Mouse (Mus musculus): ENCODE measurements around the gene Zdhhc14. TPM values are rescaled to one million over a fixed set of nuclear protein-coding genes. Genes with fewer than 3 reads are reported as not detected.

The Zdhhc14 gene
- 6.9 and 8.4 TPM in 2 replicates for polyA plus RNA-seq (2015; fragmentation: Nextera tagmentation; extraction: Ambion mirVana)

DNA sequence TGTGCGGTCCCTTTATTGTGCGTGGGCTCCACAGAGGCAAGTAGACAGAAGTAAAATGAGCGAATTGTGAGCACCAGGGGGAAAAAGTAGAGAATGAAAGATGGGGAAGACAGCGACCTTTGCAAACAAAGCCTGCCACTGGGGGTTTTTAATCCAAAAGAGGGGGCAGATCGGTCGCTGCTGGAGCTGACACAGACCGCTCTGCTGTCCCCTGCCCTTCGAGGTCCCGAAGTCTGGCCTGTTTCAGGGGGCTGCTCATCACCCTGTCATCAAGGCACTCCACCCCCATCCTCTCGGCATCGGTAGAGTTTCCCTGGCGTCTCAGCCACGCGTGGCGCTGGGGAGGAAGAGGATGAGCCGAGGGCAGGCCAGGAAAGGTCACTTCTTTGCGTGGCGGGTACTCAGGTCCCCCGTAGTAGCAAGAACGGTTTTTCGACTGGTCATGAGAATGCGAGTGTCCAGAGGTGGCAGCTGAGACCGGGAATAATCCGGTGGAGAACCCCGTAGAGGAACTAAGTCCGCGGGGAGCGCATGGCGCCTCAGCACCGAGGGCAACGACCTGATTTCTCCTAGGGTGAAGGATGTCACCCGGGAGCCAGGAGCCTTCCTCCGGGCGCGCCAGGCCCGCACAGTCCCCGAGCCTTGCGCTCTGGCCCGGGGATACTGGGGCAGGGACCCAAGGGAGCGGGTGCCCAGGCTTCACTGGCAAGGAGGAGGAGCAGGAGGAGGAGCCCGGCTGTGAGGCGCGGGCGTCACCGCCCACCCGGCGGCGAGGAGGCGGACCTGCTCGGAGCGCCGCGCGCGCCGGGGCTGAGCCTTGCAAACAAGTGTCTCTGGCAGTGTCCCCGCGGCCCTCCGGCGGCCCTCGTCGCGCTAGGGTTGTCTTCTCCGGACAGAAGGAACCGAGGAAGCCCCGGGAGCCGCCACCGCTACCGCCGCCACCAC lies at the start of gene Zdhhc14:
Gene Zdhhc14, plus strand, starts transcription at position 757 of the 945 bp plus-strand sequence.
- Histone ChIP-seq H3K4me3 (peak within 1 kb of the TSS; percentile 79), H3K4me1 (replicated peaks) (peaks cover 36% of the 10 kb centered on the region), H3K27me3 (peaks cover 8% of the 10 kb centered on the region), H3K27ac (replicated peaks) (peak within 1 kb of the TSS; percentile 98), H3K4me2 (peak within 1 kb of the TSS; percentile 91), H3K9me3 (no peaks in the 10 kb centered on the region), H3K9ac (peak within 1 kb of the TSS; percentile 92), H3K36me3 (no peaks in the 10 kb centered on the region)
- ATAC-seq (ENCODE audit: low read depth) = peak; percentile 89
- under 1% methylated on average over 68 of the region's 70 CpGs for WGBS

DNA sequence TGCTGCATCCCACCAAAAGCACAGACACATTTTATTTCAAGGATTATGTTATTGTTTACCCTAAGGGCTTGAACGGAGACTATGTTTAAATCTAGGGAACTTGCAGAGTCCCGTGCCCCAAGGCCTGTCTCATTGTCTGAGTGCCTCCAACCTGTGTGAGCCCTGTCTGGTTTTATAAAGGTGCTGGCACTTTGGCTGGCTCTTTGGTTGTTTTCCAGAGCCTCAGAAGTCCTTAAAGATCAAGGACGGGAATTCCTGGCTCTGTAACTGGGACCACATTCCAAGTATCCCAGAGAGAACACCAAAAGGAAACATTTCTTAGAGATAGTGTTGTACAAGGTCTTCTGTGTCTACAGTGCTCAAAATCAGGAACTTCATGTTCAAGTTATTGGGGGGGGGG lies 49.1 kb upstream of the Zdhhc14 start:
- Histone ChIP-seq H3K27ac (replicated peaks) (no peak overlapping the region), H3K4me3 (no peak overlapping the region), H3K4me1 (replicated peaks) (peaks cover 20% of the 10 kb centered on the region), H3K4me2 (no peak overlapping the region), H3K36me3 (no peaks in the 10 kb centered on the region), H3K9me3 (no peaks in the 10 kb centered on the region), H3K27me3 (0 out of 2 replicates have a peak, but pooled peaks cover 9% of the 10 kb centered on the region), H3K9ac (no peak overlapping the region)
- 76% methylated on average over 3 of the region's 3 CpGs for WGBS
- ATAC-seq (ENCODE audit: low read depth) = no peak

DNA sequence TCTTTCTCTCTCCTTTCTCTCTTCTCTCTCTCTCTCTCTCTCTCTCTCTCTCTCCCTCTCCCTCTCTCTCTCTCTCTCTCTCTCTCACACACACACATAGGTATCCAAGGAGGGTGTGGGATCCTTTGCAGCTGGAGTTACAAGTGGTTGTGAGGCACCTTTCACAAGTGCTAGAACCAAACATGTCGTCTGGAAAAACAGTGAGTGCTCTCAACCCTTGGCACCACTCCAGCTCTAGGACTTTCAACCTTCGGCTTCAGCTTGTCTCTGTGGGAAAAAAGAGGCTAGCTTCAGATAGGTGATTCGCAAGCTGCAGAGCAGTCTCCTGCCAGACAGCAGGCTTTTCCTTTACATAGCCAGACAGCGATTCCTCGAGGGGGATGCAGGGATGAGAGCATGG lies 48.6 kb upstream of the Zdhhc14 start:
- Histone ChIP-seq H3K9ac (no peak overlapping the region), H3K4me1 (replicated peaks) (peaks cover 15% of the 10 kb centered on the region), H3K9me3 (no peaks in the 10 kb centered on the region), H3K27me3 (0 out of 2 replicates have a peak, but pooled peaks cover 9% of the 10 kb centered on the region), H3K27ac (replicated peaks) (no peak overlapping the region), H3K4me3 (no peak overlapping the region), H3K4me2 (no peak overlapping the region), H3K36me3 (no peaks in the 10 kb centered on the region)
- no peak for ATAC-seq (ENCODE audit: low read depth)
- 59% methylated on average over 5 of the region's 5 CpGs for WGBS

DNA sequence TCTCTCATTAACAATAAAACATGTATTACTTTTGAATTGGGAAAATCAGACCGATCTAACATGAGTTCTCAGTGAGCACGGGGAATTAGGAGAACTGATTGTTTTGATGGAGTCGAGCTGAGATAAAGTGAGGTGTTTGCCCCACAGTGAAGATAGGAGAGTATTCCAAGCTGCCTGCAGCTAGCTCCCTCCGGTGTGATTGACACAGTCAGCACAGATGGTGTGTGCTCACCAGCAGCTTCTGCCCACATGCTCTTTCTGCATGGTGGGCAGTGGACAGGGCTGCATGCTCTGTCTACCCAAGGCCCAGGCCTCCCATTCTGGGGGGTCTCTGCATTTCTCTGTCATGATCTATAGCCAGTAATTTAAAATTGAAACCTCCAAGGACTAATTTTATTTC lies 38.7 kb upstream of the Zdhhc14 start:
- Histone ChIP-seq H3K9me3 (no peaks in the 10 kb centered on the region), H3K36me3 (no peaks in the 10 kb centered on the region), H3K27me3 (no peaks in the 10 kb centered on the region), H3K9ac (no peak overlapping the region), H3K4me1 (replicated peaks) (no peaks in the 10 kb centered on the region), H3K4me3 (no peak overlapping the region), H3K27ac (replicated peaks) (no peak overlapping the region), H3K4me2 (no peak overlapping the region)
- ATAC-seq (ENCODE audit: low read depth) = no peak
- 80% methylated on average over 4 of the region's 4 CpGs for WGBS

DNA sequence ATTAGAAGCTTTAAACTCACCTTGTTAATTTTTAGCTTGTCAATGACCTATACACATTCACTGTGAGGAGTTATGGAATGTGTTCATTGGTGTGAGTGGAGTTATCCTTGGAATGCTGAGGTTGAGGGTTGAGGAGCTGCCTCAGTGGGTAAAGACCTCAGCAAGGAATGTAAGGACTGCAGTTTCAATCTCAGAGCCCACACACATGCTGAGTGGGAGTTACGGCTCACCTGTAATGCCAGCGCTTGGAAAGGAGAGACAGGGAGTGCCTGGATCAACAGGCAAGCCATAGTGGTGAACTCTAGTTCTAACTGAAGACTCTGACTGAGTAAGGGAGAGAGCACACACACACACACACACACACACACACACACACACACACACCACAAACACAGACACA lies 28.4 kb upstream of the Zdhhc14 start:
- no peaks in the 10 kb centered on the region for H3K4me1 ChIP-seq (replicated peaks)
- H3K27me3 ChIP-seq = no peaks in the 10 kb centered on the region
- WGBS = 97% methylated on average over 2 of the region's 2 CpGs
- no peak overlapping the region for H3K4me3 ChIP-seq
- H3K4me2 ChIP-seq = no peak overlapping the region
- H3K36me3 ChIP-seq = no peaks in the 10 kb centered on the region
- no peak overlapping the region for H3K27ac ChIP-seq (replicated peaks)
- no peaks in the 10 kb centered on the region for H3K9me3 ChIP-seq
- H3K9ac ChIP-seq = no peak overlapping the region
- no peak for ATAC-seq (ENCODE audit: low read depth)

DNA sequence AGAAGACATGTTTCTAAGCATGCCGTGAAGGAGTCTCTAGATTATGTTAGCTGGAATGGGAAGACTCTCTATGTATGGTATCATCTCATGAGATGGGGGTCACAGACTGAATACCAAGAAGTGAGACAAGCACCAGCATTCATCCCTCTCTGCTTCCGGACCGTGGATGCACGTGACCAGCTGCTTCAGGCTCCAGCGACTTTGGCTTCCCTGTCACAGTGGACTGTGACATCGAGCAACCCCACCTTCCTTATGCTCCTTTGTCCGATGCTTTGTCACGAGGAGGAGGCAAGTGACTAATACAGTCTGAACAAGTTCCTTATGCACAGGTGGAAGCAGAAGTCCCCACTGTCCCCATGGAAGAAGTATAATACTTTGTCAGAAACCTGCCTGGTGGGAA lies 25.6 kb upstream of the Zdhhc14 start:
- no peak overlapping the region for H3K4me3 ChIP-seq
- WGBS = 90% methylated on average over 8 of the region's 8 CpGs

DNA sequence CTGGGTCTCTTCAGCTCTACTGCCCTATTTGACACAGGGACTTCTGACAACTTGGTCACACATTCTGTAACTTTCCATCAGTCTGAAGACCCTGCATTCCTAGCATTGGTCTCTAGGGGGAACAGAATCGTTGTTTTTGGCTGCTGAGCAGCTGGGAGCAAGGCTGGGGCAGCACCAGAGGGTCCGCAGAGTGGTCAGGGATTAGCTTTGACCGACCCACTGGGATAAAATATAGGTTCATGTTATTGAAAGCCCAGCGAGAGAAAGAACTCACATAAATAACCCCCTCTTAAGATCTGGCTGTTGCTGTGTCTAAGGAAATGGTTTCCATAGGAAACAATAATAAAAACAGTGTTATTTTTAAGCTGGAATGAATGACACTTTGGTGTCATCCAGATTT lies 25.2 kb upstream of the Zdhhc14 start:
- 46% methylated on average over 4 of the region's 4 CpGs for WGBS
- no peak for ATAC-seq (ENCODE audit: low read depth)
- Histone ChIP-seq H3K36me3 (no peaks in the 10 kb centered on the region), H3K9ac (no peak overlapping the region), H3K4me1 (replicated peaks) (no peaks in the 10 kb centered on the region), H3K9me3 (no peaks in the 10 kb centered on the region), H3K4me2 (no peak overlapping the region), H3K27me3 (no peaks in the 10 kb centered on the region), H3K27ac (replicated peaks) (no peak overlapping the region), H3K4me3 (no peak overlapping the region)

More for the DNA sequence above, 25.6 kb upstream of the Zdhhc14 start:
- no peaks in the 10 kb centered on the region for H3K4me1 ChIP-seq (replicated peaks)
- no peak for ATAC-seq (ENCODE audit: low read depth)
- no peak overlapping the region for H3K27ac ChIP-seq (replicated peaks)
- H3K9ac ChIP-seq = no peak overlapping the region
- H3K36me3 ChIP-seq = no peaks in the 10 kb centered on the region
- no peaks in the 10 kb centered on the region for H3K9me3 ChIP-seq
- no peaks in the 10 kb centered on the region for H3K27me3 ChIP-seq
- no peak overlapping the region for H3K4me2 ChIP-seq

DNA sequence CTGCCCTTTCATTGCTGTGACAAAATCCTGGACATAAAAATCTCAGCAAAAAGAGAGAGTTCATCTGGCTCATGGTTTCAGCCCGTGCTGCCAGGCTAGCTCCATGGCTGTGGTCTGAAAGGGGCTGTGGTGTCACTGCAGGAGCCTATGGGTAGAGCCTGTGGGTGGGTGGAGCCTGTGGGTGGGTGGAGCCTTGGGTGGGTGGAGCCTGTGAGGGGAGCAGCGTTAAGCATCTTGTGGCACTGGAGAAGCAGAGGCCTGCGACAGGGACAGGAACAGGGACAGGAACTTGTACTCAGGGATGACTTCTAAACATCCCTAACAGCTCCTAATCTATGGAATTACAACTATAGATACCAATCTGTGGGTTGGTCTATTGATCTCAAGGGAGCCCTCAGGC lies 20.1 kb upstream of the Zdhhc14 start:
- Histone ChIP-seq H3K4me2 (no peak overlapping the region), H3K9ac (no peak overlapping the region), H3K4me1 (replicated peaks) (no peaks in the 10 kb centered on the region), H3K36me3 (no peaks in the 10 kb centered on the region), H3K9me3 (no peaks in the 10 kb centered on the region), H3K27me3 (no peaks in the 10 kb centered on the region), H3K27ac (replicated peaks) (no peak overlapping the region), H3K4me3 (no peak overlapping the region)
- 38% methylated on average over 3 of the region's 3 CpGs for WGBS
- no peak for ATAC-seq (ENCODE audit: low read depth)

DNA sequence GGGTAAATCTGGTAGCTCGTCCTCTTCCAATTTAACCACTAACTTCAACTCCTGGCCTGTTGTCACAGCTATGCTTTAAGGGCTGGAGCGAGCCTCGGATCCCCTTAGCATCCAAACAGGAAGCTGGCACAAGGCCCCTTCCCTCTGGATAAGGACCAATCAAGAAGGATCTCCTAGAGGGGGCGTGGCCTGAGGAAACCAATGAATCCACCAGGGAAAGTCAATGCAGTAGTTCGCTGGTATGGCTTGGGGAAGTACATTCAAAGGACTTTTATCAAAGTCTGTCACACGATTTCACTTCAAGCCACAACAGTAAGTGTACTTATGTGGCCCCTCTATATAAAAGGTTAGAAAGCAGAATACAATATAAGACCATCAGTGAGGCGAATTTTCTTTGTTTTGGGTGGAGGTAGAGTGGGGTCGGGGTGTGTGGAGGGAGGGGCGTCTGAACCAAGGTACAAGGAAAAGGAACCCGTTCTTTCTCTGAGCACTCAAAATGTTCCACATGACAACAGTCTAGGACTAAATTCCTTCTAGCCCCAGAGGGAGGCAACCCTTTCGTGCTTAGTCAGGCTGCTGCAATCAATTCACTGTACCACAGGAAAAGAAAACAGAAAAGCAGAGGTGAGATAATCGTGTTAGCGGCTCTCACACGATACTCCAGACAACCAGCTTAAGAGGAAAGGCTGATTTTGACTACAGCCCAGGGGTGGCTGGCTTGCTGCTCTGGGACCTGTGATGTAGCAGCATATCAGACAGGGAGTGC lies 16.2 kb upstream of the Zdhhc14 start:
- ATAC-seq (ENCODE audit: low read depth) = no peak
- Histone ChIP-seq H3K4me1 (replicated peaks) (no peaks in the 10 kb centered on the region), H3K36me3 (no peaks in the 10 kb centered on the region), H3K27me3 (no peaks in the 10 kb centered on the region), H3K9ac (no peak overlapping the region), H3K4me2 (no peak overlapping the region), H3K27ac (replicated peaks) (no peak overlapping the region), H3K9me3 (no peaks in the 10 kb centered on the region), H3K4me3 (no peak overlapping the region)
- WGBS = 68% methylated on average over 14 of the region's 14 CpGs

DNA sequence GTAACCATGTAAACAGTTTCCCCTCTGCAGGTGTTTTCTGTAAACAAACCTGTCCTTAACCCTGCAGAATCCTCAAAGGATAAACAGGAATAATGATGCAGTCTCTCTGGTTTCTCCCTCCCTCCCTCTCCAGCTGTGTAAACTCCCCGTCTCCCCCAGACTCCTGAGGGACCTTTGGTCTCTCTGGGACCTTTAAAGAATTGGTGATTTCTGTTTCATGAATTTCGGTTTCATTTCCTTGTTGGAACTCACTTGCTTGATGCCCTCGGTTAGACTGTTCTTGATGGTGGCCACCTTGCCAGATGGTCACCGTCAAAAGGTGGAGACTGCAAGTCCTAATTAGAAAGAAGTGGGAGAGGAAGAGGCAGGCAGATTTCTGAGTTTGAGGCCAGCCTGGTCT lies 8.9 kb upstream of the Zdhhc14 start:
- H3K4me2 ChIP-seq = no peak overlapping the region
- no peaks in the 10 kb centered on the region for H3K27me3 ChIP-seq
- no peaks in the 10 kb centered on the region for H3K36me3 ChIP-seq
- no peak overlapping the region for H3K9ac ChIP-seq
- no peaks in the 10 kb centered on the region for H3K4me1 ChIP-seq (replicated peaks)
- H3K9me3 ChIP-seq = no peaks in the 10 kb centered on the region
- 65% methylated on average over 4 of the region's 4 CpGs for WGBS
- H3K4me3 ChIP-seq = no peak overlapping the region
- no peak overlapping the region for H3K27ac ChIP-seq (replicated peaks)
- no peak for ATAC-seq (ENCODE audit: low read depth)

DNA sequence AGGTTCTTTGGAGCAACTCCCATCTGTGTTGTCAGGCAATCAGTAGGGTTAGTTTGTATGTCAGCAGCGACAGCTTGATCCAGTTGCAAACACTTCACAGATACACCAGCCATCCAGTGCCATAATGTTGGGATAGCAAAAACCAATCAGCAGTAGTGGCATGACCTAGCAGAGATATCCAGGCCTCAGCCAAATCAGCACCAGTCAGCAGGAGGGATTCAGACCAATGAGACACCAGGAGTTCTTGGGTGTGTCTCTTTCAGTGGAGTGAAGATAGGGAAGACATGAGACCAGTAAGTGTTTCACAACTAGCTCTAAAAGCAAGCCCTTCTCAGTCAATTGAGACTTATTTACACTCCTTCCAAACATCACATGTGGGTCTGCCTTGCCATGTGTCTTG lies 7.7 kb upstream of the Zdhhc14 start:
- Histone ChIP-seq H3K9ac (no peak overlapping the region), H3K4me1 (replicated peaks) (no peaks in the 10 kb centered on the region), H3K4me2 (no peak overlapping the region), H3K9me3 (no peaks in the 10 kb centered on the region), H3K27ac (replicated peaks) (no peak overlapping the region), H3K27me3 (no peaks in the 10 kb centered on the region; the same call in 1 of the 2 replicates), H3K36me3 (no peaks in the 10 kb centered on the region), H3K4me3 (no peak overlapping the region)
- ATAC-seq (ENCODE audit: low read depth) = no peak
- 90% methylated on average over 1 of the region's 1 CpGs for WGBS

DNA sequence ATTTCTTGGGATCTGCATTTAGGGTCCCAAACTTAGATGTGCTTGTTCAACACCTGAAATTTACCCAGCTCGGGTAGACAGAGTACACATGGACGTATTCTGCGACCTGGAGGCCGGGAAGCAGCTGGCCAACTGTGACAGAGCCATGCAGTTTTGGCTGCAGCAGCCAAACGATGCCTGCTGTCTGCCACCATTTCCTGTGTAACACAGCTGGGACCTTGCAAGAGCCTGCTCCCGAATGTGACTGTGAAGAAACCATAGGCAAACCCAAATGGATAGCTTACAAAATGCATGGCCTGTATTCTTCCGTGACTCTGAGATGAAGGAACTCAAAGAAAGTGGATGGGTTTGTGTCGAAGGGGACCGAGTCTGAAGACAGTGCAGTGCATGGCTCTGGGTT lies 4.2 kb upstream of the Zdhhc14 start:
- Histone ChIP-seq H3K4me3 (no peak overlapping the region), H3K9me3 (no peaks in the 10 kb centered on the region), H3K27me3 (no peaks in the 10 kb centered on the region; the same call in 1 of the 2 replicates), H3K4me2 (no peak overlapping the region), H3K27ac (replicated peaks) (0 out of 2 replicates have a peak overlapping the region, but pooled peaks have one; percentile 18), H3K36me3 (no peaks in the 10 kb centered on the region), H3K9ac (no peak overlapping the region), H3K4me1 (replicated peaks) (peaks cover 11% of the 10 kb centered on the region)
- ATAC-seq (ENCODE audit: low read depth) = no peak
- 64% methylated on average over 9 of the region's 9 CpGs for WGBS
